Mouse (Mus musculus): Measurements from ENCODE around the gene Gsdma3.
"Not testable (repeated sequence)": the region's sequence is repeated elsewhere in the genome, so short reads cannot be mapped to it uniquely, and the experiment has no call there.

The Gsdma3 gene

DNA sequence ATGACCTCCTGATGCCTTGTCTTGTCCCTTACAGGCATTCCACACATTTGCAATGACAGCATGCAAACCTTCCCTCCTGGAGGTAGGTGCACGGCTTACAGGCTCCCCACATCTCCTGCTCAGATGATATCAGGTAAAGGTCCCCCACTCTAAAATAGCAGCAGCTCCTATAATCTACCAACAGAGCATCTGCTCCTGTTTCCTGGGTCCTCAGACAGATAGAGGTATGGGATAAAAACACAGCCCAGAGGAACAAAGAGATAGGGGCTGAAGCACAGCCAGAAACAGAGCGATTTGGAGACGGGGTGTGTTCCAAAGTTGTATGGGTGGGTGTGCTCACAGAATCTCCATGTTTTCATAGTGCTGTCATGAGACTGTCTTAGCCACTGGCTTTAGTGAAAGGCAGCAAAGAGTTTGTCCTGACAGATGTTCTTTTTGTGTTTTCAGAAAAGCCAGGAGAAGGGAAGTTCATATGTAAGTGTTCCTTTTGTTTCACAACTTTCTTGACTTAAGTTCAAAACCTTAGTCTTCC is 45.2 kb downstream of the Gsdma3 start:
- DNase-seq (ENCODE audit: low spot score): no peak

GRCm38 (mm10) chr11:98671857-98672256 is 45.7 kb downstream of the Gsdma3 start:
- no peak for DNase-seq (ENCODE audit: low spot score)

- DNase-seq (ENCODE audit: low spot score): no peak
These were observed 46.3 kb downstream of the Gsdma3 start for GRCm38 (mm10) chr11:98672482-98672881.

- DNase-seq (ENCODE audit: low spot score): peak; percentile 58
These were observed 47.0 kb downstream of the Gsdma3 start for GRCm38 (mm10) chr11:98673136-98673535.

DNA sequence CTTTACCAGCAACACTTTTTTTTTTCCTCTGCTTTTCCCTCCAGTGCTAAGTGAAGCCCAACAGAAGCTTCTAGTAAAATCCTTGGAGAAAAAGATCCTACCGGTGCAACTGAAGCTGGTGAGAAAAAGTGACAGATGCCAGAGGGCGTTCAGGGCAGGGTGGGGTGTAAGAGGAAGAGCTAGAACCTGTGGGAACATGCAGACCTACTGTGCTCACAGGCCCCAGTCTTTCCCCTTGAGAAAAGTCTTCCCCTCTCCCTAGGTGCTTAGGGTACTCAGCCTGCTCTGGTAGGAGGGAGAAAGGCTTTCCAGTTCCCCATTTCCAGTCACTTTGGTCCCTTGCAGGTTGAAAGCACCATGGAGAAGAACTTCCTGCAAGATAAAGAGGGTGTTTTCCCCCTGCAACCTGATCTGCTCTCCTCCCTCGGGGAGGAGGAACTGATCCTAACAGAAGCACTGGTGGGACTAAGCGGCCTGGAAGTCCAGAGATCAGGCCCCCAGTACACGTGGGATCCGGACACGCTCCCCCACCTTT is 49.7 kb downstream of the Gsdma3 start:
- DNase-seq (ENCODE audit: low spot score): no peak

GRCm38 (mm10) chr11:98680023-98680422 is 53.9 kb downstream of the Gsdma3 start:
- DNase-seq (ENCODE audit: low spot score): no peak

DNA sequence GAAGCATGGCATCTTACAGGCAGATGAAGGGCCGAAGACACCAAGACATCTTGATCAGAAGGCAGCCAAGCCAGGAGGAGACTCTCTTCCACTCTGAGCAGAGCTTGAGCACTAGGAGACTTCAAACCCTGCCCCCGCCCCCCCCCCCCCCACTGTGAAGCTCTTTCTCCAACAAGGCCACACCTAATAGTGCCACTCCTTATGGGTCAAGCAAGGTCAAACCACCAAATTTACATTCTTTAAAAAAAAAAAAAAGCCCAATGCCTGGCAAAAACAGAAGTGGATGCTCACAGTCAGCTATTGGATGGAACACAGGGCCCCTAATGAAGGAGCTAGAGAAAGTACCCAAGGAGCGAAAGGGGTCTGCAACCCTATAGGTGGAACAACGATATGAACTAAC is 54.4 kb downstream of the Gsdma3 start:
- not testable (repeated sequence) for DNase-seq (ENCODE audit: low spot score)

GRCm38 (mm10) chr11:98681186-98681585 is 55.0 kb downstream of the Gsdma3 start:
- DNase-seq (ENCODE audit: low spot score): no peak

DNA sequence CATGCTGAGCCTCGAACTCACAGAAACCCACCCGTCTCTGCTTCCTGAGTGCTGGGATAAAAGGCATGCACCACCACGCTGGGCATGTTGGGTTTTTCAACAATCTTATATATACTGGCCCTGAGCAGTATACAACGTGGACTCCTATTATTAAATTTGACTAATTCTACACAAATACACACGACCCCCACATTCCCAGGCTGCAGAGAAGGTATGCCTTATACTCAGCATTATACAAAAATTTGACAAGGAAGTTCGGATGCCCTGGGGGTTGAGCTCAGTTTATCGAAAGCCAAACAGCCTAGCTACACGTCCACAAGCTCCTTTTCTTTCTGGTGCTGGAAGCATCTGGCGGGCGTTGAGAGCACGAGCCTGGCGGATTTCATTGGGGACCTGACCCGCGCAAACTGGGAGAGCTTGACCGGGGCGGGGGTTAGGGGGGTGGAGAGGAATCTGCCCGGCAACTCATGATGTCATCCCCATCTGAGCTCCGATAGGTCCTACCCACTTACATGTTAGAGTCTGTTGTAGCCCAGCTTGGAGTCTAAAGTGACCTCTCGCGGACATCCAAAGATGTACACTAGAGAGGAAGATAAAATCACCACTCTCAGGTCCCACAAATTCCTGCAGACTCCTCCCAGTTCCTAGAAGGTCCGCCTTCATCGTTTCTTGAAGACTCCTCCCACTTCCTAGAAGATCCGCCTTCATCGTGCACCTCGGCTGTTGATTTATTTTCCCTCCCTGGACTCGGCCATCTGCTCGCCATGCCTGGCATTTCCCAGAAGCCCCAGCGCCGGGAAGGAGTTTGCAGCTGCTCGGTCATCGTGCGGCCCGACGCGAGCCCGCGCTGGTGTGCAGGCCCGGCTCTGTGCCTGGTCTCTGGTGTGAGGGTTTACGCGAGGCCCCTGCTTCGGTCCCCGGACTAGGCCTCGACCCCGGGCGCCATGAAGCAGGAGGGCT is 55.9 kb downstream of the Gsdma3 start, which contains the start of gene Psmd3:
Gene Psmd3 (plus strand): TSS at position 769 of the 960 bp plus-strand sequence.
- DNase-seq (ENCODE audit: low spot score): peak; percentile 98

DNA sequence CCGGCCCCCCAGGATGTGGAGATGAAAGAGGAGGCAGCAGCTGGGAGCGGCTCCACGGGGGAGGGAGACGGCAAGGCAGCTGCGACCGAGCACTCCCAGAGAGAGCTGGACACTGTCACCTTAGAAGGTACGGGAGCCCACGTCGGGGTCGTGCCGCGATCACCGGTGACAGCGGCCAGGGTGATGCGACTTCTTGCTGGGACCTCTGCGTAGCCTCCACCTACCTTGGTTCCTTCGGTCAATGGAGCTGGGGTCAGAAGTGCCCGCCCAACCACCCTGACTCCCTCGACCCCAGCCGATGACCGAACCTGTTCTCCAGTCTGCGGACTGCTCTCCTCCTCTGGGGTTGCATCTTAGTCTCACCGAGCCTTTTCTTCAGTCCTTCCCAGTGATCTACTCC is 56.7 kb downstream of the Gsdma3 start:
- no peak for DNase-seq (ENCODE audit: low spot score)

DNA sequence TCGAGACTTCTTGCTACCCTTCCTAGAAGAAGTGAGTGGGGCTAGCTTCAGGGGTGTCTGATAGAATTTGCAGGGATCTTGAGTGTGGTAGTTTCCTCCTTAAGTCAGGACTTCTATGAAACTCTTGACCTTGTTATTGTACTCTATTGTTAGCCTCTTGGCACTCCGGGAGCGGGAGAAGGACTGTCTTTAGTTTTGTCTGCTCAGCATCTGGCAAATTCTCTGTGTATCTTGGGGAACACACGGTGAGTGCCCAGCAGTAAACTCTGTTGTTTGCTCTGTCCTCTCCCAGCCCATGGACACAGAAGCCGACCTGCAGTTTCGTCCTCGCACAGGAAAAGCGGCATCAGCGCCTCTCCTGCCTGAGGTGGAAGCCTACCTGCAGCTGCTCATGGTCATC is 59.5 kb downstream of the Gsdma3 start:
- DNase-seq (ENCODE audit: low spot score): no peak

- no peak for DNase-seq (ENCODE audit: low spot score)
These were observed 60.8 kb downstream of the Gsdma3 start for GRCm38 (mm10) chr11:98686976-98687375.
